Mouse (Mus musculus): ENCODE measurements around the gene Psma6.

DNA sequence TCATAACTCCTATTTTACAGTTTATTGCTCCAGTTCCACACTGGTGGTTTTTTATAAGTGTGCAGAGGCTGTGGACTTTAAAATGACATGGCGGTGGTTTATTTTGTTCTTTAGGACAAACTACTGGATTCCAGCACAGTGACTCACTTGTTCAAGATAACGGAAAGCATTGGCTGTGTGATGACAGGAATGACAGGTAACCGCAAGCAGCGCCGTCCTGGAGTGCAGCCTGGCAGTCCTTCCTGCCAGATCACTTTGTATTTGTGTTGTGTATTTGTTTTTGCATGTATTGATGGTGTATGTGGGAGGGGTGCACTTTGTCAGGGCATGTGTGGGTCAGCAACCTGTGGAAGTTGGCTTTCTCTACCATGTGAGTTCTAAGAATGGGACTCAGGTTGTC is 23.9 kb downstream of the Psma6 start:
- TF ChIP-seq CTCF (IDR thresholded peaks at IDR 0.05; ENCODE audit: low read depth, low read length) (no peak), POLR2A (IDR thresholded peaks at IDR 0.05; ENCODE audit: borderline replicate concordance, low read depth, low read length) (no peak)
